Mouse (Mus musculus) heart, embryonic 13.5 days (tissue): Measurements from ENCODE around the gene Atp2a3. TPM values are rescaled to one million over a fixed set of nuclear protein-coding genes. Genes with fewer than 3 reads are reported as not detected.

Experiments used
- ATAC-seq: fragments of 200-750 bp; cut with Nextera tagmentation; 2 replicates; pipeline ENCODE4 v1.8.0; 2017; ENCODE audit warnings: moderate TSS enrichment; ENCODE audit not compliant: insufficient number of reproducible peaks, low FRiP score, low TSS enrichment; ENCODE audit errors: extremely low read depth
- H3K27ac ChIP-seq: fragments of 300-500 bp; sonication (generic); replicated peaks from 2 replicates; pipeline ENCODE4 v1.5.1; 2015; ENCODE audit warnings: moderate library complexity, mild to moderate bottlenecking, inconsistent platforms
- H3K27me3 ChIP-seq: fragments of 300-500 bp; sonication (generic); replicated peaks from 2 replicates; pipeline ENCODE4 v1.6.1; 2015; ENCODE audit warnings: mild to moderate bottlenecking, inconsistent platforms
- H3K36me3 ChIP-seq: fragments of 300-500 bp; sonication (generic); 2 replicates; pipeline ENCODE4 v1.6.1; 2015; ENCODE audit warnings: mild to moderate bottlenecking, inconsistent platforms
- H3K4me1 ChIP-seq: fragments of 300-500 bp; sonication (generic); 2 replicates; pipeline ENCODE4 v1.6.1; 2015; ENCODE audit warnings: inconsistent platforms
- H3K4me2 ChIP-seq: fragments of 300-500 bp; sonication (generic); 2 replicates; pipeline ENCODE4 v1.6.1; 2015; ENCODE audit warnings: inconsistent platforms, mild to moderate bottlenecking, moderate library complexity
- H3K4me3 ChIP-seq: fragments of 300-500 bp; sonication (generic); 2 replicates; pipeline ENCODE4 v1.5.1; 2015; ENCODE audit warnings: moderate library complexity, mild to moderate bottlenecking, inconsistent platforms
- H3K9ac ChIP-seq: fragments of 300-500 bp; sonication (generic); 2 replicates; pipeline ENCODE4 v1.6.1; 2015; ENCODE audit warnings: inconsistent platforms, mild to moderate bottlenecking, moderate library complexity
- H3K9me3 ChIP-seq: fragments of 300-500 bp; sonication (generic); 2 replicates; pipeline ENCODE4 v1.6.1; 2016; ENCODE audit warnings: inconsistent platforms
- WGBS: fragments of 180-500 bp; shearing (Covaris S2); methylation state at CpG from one replicate; pipeline ENCODE4 v1.1.7; 2015; ENCODE audit warnings: mixed read lengths; 5-methylcytosine and 5-hydroxymethylcytosine counted together
- polyA plus RNA-seq: library from polyadenylated mRNA; unstranded; fragments of >200 nt; fragmentation: Nextera tagmentation; extraction: Ambion mirVana; gene quantifications from 2 replicates; pipeline ENCODE4 v1.2.1, GENCODE M21; 2015

Gene Atp2a3
- polyA plus RNA-seq, 1 experiment from 2014 or later, result 4.0 TPM

DNA sequence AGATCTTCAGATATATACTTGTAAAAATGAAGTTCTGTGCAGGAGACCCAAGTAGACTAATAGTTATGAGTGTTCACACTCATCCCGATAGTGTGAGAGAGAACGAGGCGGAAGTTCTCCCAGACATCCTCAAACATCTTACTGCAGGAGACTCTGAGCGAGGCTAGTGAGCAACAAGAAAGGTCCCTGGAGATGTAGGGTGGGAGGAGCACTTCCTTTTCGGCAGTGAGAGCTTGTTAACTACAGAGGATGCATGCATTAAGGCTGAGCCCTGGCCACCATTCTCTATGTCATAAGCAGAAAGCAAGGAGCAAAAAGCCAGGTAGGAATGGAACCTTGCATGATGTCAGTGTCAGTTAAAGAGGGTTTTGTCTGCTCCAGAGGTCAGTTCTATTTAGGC lies 26.3 kb downstream of the Atp2a3 start:
- no peaks in the 10 kb centered on the region for H3K36me3 ChIP-seq
- no peaks in the 10 kb centered on the region for H3K9me3 ChIP-seq
- H3K4me2 ChIP-seq, result no peak overlapping the region
- H3K9ac ChIP-seq, result no peak overlapping the region
- H3K4me1 ChIP-seq, result peaks cover 42% of the 10 kb centered on the region
- no peak overlapping the region for H3K27ac ChIP-seq
- WGBS, result 56% methylated on average over 5 of the region's 5 CpGs
- 0 out of 2 replicates have a peak, but pooled peaks cover 3% of the 10 kb centered on the region for H3K27me3 ChIP-seq
- H3K4me3 ChIP-seq, result no peak overlapping the region
- no peak for ATAC-seq

DNA sequence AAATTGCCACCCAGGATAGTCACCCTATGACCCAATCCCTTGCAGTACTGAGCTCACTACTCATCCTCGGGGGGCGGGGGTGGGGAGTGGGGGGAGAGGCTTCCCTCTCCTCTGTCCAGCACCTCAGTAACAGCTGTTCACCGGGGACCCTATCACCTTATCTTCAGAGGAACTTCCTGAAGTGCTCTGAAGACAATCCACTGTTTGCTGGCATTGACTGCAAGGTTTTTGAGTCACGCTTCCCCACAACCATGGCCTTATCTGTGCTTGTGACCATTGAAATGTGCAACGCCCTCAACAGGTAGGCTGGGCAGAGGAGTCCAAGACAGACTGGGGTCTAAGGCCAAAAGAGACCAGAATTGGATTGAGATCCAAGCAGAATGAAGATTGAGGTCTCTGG lies 26.8 kb downstream of the Atp2a3 start:
- H3K9ac ChIP-seq, result no peak overlapping the region
- no peaks in the 10 kb centered on the region for H3K9me3 ChIP-seq
- ATAC-seq, result no peak
- peaks cover 45% of the 10 kb centered on the region for H3K4me1 ChIP-seq
- H3K36me3 ChIP-seq, result no peaks in the 10 kb centered on the region
- 0 out of 2 replicates have a peak, but pooled peaks cover 5% of the 10 kb centered on the region for H3K27me3 ChIP-seq
- H3K4me2 ChIP-seq, result no peak overlapping the region
- no peak overlapping the region for H3K4me3 ChIP-seq
- WGBS, result 42% methylated on average over 5 of the region's 5 CpGs
- no peak overlapping the region for H3K27ac ChIP-seq

DNA sequence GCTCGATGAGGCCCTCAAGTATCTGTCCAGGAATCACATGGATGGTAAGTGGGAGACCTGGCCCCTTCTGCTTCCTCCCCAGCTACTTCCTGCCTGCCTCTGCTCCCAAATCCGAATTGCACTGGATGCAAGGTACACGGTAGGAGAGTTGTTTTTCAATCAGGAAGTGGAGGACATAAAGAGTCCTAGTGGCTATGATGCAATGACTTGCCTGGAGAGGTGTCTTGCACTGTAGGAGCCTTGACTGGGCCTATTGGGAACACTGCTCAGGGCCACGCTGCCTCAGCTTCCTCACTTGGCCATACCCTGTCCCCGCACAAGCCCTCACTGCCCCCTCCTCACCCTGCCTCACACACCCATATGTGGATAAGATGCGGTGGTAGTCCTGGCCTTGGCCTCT lies 28.1 kb downstream of the Atp2a3 start:
- Histone ChIP-seq H3K27me3 (0 out of 2 replicates have a peak, but pooled peaks cover 16% of the 10 kb centered on the region), H3K4me3 (no peak overlapping the region), H3K9ac (no peak overlapping the region), H3K27ac (no peak overlapping the region), H3K4me1 (peaks cover 45% of the 10 kb centered on the region), H3K9me3 (no peaks in the 10 kb centered on the region), H3K4me2 (no peak overlapping the region), H3K36me3 (no peaks in the 10 kb centered on the region)
- WGBS, result 70% methylated on average over 6 of the region's 6 CpGs
- no peak for ATAC-seq

DNA sequence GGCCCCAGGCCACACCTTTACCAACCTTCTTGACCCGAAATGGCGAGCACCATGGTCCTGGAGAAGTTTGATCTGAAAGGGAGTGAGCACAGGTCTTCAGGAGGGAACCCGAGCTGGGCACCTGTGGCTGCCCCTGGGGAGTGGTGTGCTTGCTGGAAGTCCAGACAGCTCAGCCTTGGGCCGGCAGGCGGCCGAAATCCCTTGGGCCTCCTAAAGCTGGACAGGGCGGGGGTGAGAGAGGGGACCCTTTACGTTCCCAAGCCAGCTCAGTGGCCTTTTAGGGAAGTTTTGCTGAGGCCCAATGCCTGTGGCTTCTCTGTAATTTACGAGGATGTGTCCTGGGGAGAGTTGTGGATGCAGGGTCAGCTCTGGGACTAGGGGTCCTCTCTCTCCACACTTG lies 29.7 kb downstream of the Atp2a3 start:
- Histone ChIP-seq H3K36me3 (no peaks in the 10 kb centered on the region), H3K9ac (no peak overlapping the region), H3K4me1 (peaks cover 45% of the 10 kb centered on the region), H3K27ac (no peak overlapping the region), H3K27me3 (0 out of 2 replicates have a peak, but pooled peaks cover 18% of the 10 kb centered on the region), H3K4me3 (no peak overlapping the region), H3K9me3 (no peaks in the 10 kb centered on the region), H3K4me2 (no peak overlapping the region)
- WGBS, result 80% methylated on average over 9 of the region's 9 CpGs
- no peak for ATAC-seq

DNA sequence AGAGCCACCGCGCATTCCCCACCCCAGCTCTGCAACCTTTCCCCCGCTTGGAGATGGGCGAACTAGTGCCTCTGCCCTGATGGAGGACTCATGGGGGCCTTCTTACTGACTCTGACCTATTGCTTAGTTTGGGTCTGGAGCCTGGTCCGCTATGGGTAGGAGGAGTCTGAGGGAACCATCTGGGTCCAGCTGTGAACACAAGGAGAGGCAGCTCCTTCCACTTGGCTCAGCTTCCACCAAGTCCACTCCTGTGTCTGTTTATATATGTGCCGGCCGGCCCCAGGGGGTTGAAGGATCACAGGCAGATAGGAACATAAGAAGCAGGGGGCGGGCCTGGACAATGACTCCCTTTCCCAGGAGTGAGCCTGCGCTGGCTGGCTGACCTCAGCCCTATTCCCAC lies 31.0 kb downstream of the Atp2a3 start:
- no peak overlapping the region for H3K4me2 ChIP-seq
- no peaks in the 10 kb centered on the region for H3K36me3 ChIP-seq
- no peak for ATAC-seq
- WGBS, result 47% methylated on average over 9 of the region's 9 CpGs
- no peak overlapping the region for H3K4me3 ChIP-seq
- H3K9me3 ChIP-seq, result no peaks in the 10 kb centered on the region
- H3K4me1 ChIP-seq, result peaks cover 50% of the 10 kb centered on the region
- no peak overlapping the region for H3K9ac ChIP-seq
- 0 out of 2 replicates have a peak, but pooled peaks cover 18% of the 10 kb centered on the region for H3K27me3 ChIP-seq
- no peak overlapping the region for H3K27ac ChIP-seq

DNA sequence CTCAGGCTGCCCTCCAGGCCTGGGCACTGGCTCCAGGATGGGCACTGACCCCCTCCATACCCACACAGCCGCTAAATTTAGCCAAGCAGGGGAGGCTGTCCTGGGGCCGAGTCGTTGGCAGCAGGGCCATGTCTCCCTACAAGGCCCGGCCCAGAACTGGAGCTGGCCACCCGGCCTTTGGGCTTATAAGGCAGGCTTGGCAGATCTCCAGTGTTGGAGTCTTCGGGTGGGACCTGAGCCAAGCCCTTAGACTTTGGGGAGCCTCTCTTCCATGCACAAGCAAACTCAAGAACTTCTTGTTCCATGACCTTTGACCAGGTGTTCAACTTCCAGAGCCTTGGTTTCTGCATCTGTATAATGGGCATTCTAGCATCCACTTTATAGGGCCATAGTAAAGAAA lies 35.4 kb downstream of the Atp2a3 start:
- H3K36me3 ChIP-seq, result no peaks in the 10 kb centered on the region
- H3K4me2 ChIP-seq, result no peak overlapping the region
- H3K4me3 ChIP-seq, result no peak overlapping the region
- WGBS, result 76% methylated on average over 6 of the region's 6 CpGs
- peaks cover 25% of the 10 kb centered on the region; the same call in 1 of the 2 replicates for H3K27me3 ChIP-seq
- no peak for ATAC-seq
- peaks cover 36% of the 10 kb centered on the region for H3K4me1 ChIP-seq
- no peaks in the 10 kb centered on the region for H3K9me3 ChIP-seq
- H3K9ac ChIP-seq, result no peak overlapping the region
- no peak overlapping the region for H3K27ac ChIP-seq

DNA sequence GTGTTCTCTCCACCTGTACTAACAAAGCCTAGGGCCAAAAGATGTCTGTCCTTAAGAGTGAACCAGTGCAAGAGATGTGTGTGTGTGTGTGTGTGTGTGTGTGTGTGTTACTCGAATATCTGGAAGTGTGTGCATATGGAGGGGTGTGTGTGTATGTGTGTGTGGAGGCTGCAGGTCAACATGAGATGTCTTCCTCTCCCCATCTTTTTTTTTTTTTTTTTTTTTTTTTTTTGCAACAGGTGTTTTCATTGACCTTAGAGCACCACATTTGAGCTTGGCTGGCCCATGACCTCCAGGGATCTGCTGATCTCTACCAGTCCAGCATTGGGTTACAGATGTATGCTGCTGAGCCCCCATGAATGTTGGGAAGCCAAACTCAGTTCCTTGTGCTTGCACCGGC lies 35.8 kb downstream of the Atp2a3 start:
- no peak for ATAC-seq

DNA sequence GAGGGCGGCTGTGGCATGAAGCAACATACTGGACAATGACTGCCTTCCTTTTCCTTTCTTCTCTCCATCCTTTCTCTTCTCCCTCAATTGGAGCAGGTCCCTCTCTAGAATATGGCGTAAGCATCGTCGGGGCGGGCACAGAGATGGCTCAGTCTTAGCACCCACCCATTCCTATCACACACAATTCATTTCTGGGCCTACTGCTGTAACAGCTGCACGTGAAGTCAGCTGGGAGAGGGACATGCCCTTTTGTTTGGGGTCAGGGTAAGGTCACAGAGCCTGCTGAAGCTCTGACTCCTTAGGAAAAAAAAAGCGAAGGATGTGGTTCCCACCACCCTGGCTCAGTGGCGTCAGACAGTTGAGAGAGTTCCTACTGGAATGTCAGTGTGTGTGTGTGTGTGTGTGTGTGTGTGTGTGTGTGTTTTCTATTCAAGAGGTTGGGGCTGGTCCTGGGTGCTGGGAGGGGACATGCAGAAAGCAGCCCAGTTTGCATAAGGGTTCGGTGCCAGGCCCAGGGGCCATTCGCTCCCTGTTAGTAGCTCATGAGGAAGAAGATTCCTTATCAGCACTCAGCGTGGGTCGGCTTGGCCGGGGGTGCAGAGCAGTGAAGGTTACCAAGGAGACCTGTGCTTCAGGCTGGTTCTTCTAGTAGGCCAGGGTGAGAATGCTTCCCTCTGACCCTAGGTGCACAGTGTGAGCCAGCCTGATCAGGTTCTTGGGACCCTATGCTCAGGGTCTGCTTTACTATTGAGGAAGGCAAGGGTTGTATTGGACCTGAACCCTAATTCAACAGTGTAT lies 36.8 kb downstream of the Atp2a3 start:
- Histone ChIP-seq H3K27ac (no peak overlapping the region), H3K36me3 (no peaks in the 10 kb centered on the region), H3K4me3 (no peak overlapping the region), H3K9me3 (no peaks in the 10 kb centered on the region), H3K27me3 (peaks cover 26% of the 10 kb centered on the region; the same call in 1 of the 2 replicates), H3K4me2 (no peak overlapping the region), H3K4me1 (peaks cover 25% of the 10 kb centered on the region), H3K9ac (no peak overlapping the region)
- no peak for ATAC-seq
- WGBS, result 46% methylated on average over 13 of the region's 13 CpGs

More for the DNA sequence above, 35.8 kb downstream of the Atp2a3 start:
- Histone ChIP-seq H3K9ac (no peak overlapping the region), H3K27ac (no peak overlapping the region), H3K27me3 (peaks cover 27% of the 10 kb centered on the region; the same call in 1 of the 2 replicates), H3K9me3 (no peaks in the 10 kb centered on the region), H3K36me3 (no peaks in the 10 kb centered on the region), H3K4me2 (no peak overlapping the region), H3K4me1 (peaks cover 32% of the 10 kb centered on the region), H3K4me3 (no peak overlapping the region)
- 85% methylated on average over 2 of the region's 2 CpGs for whole genome bisulfite sequencing

DNA sequence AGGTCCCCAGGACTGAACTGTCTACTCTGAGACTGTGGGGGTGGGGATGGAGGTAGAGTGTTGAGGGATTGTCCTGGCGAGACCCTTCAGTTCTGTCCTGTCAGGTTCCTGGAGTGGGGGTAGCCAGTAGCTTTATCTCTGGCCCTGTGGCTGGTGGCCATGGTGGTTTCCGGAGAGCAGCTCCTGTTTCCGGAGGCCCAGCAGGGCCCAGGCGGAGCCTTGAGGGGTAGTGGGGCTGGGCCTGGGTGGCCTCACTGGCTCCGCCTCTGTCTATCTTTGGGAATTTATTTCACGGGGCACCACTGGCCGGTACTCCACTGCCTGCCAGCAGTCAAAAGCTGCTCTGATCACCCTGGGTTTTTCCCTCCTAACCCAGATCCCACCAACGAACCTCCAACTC lies 37.8 kb downstream of the Atp2a3 start, which contains the start of gene P2rx1:
P2rx1 (plus strand) TSS at position 333 of the 400 bp plus-strand sequence.
- ATAC-seq, result no peak
- H3K4me1 ChIP-seq, result peaks cover 25% of the 10 kb centered on the region
- H3K4me3 ChIP-seq, result no peak within 1 kb of the TSS
- H3K9me3 ChIP-seq, result no peaks in the 10 kb centered on the region
- 0 out of 2 replicates have a peak within 1 kb of the TSS, but pooled peaks have one; percentile 30 for H3K9ac ChIP-seq
- 28% methylated on average over 8 of the region's 8 CpGs for WGBS
- H3K27ac ChIP-seq, result no peak within 1 kb of the TSS
- H3K27me3 ChIP-seq, result peaks cover 16% of the 10 kb centered on the region; the same call in 1 of the 2 replicates
- no peaks in the 10 kb centered on the region for H3K36me3 ChIP-seq
- H3K4me2 ChIP-seq, result no peak within 1 kb of the TSS

DNA sequence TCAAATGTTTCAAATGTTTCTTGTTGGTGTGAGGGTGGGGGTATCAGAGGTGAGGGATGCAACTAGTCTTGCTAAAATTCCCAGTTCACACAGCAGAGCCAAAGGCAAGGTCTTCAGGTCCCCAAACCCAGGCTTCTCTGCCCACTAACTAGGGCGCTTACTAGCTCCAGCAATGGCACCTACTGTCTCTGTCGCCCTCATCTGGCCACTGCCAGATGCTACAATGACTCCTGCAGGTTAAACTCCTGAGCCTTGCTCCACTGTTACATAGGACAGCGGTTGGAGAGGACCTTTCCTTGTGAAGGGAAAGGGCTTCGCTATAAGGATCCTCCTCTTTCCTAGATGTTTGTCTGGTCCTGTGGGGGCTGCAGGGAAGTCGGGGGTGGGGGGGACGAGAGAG lies 40.1 kb downstream of the Atp2a3 start:
- Histone ChIP-seq H3K27me3 (peaks cover 12% of the 10 kb centered on the region; the same call in 1 of the 2 replicates), H3K36me3 (no peaks in the 10 kb centered on the region), H3K4me1 (peaks cover 29% of the 10 kb centered on the region), H3K27ac (no peak overlapping the region), H3K9me3 (no peaks in the 10 kb centered on the region), H3K4me3 (no peak overlapping the region), H3K4me2 (no peak overlapping the region), H3K9ac (no peak overlapping the region)
- 9% methylated on average over 6 of the region's 6 CpGs for WGBS
- ATAC-seq, result no peak

DNA sequence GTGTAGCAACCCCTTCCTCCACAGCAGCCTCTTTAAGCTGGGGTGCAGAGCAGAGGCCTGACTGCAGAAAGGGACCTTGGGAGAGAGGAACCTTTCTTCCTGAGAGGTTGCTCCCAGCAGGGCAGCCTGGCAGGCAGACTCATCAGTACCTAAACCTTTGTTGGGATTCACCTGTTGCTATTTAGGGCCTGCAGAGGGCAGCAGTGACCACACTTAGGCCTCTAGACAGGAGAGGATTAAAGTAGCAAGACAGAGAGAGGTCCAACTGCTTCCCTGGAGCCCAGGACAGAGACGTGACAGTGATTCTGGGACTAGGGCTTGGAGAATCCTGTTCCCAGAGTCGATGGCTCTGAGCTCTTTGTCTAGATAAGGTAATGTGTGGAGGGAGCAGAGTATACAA lies 45.4 kb downstream of the Atp2a3 start:
- H3K27me3 ChIP-seq, result peaks cover 30% of the 10 kb centered on the region
- H3K4me1 ChIP-seq, result peaks cover 32% of the 10 kb centered on the region
- WGBS, result 0% methylated on average over 2 of the region's 2 CpGs
- no peaks in the 10 kb centered on the region for H3K36me3 ChIP-seq
- no peak for ATAC-seq
- peak overlapping the region; percentile 68; the same call in 1 of the 2 replicates for H3K27ac ChIP-seq
- H3K9ac ChIP-seq, result peak overlapping the region; percentile 64; the same call in 1 of the 2 replicates
- H3K9me3 ChIP-seq, result no peaks in the 10 kb centered on the region
- H3K4me2 ChIP-seq, result no peak overlapping the region
- no peak overlapping the region for H3K4me3 ChIP-seq

DNA sequence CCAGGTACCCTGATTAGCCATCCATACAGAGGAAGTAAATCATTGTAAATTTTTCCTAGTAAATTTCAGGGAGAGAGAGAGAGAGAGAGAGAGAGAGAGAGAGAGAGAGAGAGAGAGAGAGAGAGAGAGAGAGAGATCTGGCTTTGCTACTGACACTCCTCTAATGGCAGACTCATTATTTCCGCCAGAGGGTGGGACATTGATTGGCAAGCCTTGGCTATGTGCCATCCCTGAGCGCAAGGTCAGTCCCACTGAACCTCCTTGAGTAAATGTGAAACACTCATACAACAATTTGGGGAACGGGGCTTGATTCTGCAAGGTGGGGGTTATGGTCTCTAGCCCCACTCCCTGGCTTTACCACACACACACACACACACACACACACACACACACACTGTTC lies 46.1 kb downstream of the Atp2a3 start:
- Histone ChIP-seq H3K27me3 (peaks cover 33% of the 10 kb centered on the region), H3K27ac (no peak overlapping the region), H3K4me1 (peaks cover 32% of the 10 kb centered on the region), H3K4me2 (no peak overlapping the region), H3K36me3 (no peaks in the 10 kb centered on the region), H3K9ac (no peak overlapping the region), H3K9me3 (no peaks in the 10 kb centered on the region), H3K4me3 (no peak overlapping the region)
- no peak for ATAC-seq
- WGBS, result 42% methylated on average over 3 of the region's 3 CpGs
